Mouse (Mus musculus) midbrain, embryonic 13.5 days (tissue): ENCODE data around the gene Zbtb22. TPM values are rescaled to one million over a fixed set of nuclear protein-coding genes. Genes with fewer than 3 reads are reported as not detected.

Experiments used
- ATAC-seq: fragments of 200-750 bp; cut with Nextera tagmentation; 2 replicates; pipeline ENCODE4 v1.8.0; 2017; ENCODE audit warnings: mild to moderate bottlenecking, moderate TSS enrichment, moderate library complexity
- H3K27ac ChIP-seq: fragments of 300-500 bp; sonication (generic); 2 replicates; pipeline ENCODE4 v1.5.1; 2015; ENCODE audit warnings: inconsistent platforms, mild to moderate bottlenecking, moderate library complexity
- H3K27me3 ChIP-seq: fragments of 300-500 bp; sonication (generic); 2 replicates; pipeline ENCODE4 v1.6.1; 2015; ENCODE audit warnings: mild to moderate bottlenecking, inconsistent platforms
- H3K36me3 ChIP-seq: fragments of 300-500 bp; sonication (generic); 2 replicates; pipeline ENCODE4 v1.6.1; 2015; ENCODE audit warnings: mild to moderate bottlenecking, inconsistent platforms
- H3K4me1 ChIP-seq: fragments of 300-500 bp; sonication (generic); replicated peaks from 2 replicates; pipeline ENCODE4 v1.6.1; 2015; ENCODE audit warnings: inconsistent platforms
- H3K4me2 ChIP-seq: fragments of 300-500 bp; sonication (generic); replicated peaks from 2 replicates; pipeline ENCODE4 v1.6.1; 2015; ENCODE audit warnings: moderate library complexity, mild to moderate bottlenecking, inconsistent platforms
- H3K4me3 ChIP-seq: fragments of 300-500 bp; sonication (generic); replicated peaks from 2 replicates; pipeline ENCODE4 v1.5.1; 2015; ENCODE audit warnings: mild to moderate bottlenecking, inconsistent platforms
- H3K9ac ChIP-seq: fragments of 300-500 bp; sonication (generic); replicated peaks from 2 replicates; pipeline ENCODE4 v1.6.1; 2015; ENCODE audit warnings: mild to moderate bottlenecking, inconsistent platforms
- H3K9me3 ChIP-seq: fragments of 300-500 bp; sonication (generic); 2 replicates; pipeline ENCODE4 v1.6.1; 2016; ENCODE audit warnings: mild to moderate bottlenecking, inconsistent platforms
- WGBS: fragments of 180-500 bp; shearing (Covaris S2); methylation state at CpG from one replicate; pipeline ENCODE4 v1.1.7; 2015; 5-methylcytosine and 5-hydroxymethylcytosine counted together
- microRNA-seq: library from miRNA; unstranded; fragments of <30 nt; microRNA quantifications from one replicate; pipeline ENCODE4, GENCODE M21; 2016
- polyA plus RNA-seq: library from polyadenylated mRNA; unstranded; fragments of >200 nt; fragmentation: Nextera tagmentation; extraction: Ambion mirVana; gene quantifications from 2 replicates; pipeline ENCODE4 v1.2.1, GENCODE M21; 2015

Zbtb22 gene
- polyA plus RNA-seq, 1 experiment from 2014 or later = 20.3 TPM

DNA sequence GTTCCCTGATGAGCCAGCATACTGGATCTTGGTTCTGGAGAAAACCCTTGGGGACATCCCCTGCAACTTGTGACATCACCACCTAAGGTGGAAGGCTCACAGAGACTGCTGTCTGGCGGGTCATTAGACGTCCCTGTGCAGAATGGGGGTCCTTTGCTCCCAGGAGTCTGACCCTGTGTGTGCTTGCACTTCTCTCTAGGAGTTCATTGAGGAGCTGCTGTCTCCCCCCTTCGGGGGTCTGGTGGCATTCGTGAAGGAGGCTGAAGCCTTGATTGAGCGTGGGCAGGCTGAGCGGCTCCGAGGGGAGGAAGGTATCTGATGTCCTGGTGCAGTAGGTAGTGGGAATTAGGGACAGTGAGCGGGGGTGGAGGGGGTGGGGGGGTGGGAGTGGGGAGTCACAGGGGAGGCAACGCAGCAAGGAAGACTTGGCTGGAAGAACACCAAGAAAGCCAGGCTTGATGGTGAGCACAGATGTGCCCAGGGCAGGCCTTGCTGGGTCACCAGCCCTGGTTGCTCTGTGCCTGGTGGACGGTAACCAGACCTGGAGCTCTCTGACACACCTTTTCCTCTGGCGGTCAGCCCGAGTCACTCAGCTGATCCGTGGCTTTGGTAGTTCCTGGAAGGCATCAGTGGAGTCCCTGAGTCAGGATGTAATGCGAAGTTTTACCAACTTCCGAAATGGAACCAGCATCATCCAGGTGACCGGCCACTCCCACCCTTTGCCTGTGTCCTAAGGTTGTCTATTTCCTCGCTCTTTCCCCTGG, 49.6 kb downstream of the Zbtb22 start:
- Histone ChIP-seq H3K4me2 (no peak overlapping the region), H3K36me3 (peaks cover 60% of the 10 kb centered on the region), H3K9me3 (no peaks in the 10 kb centered on the region), H3K27ac (no peak overlapping the region), H3K4me1 (no peaks in the 10 kb centered on the region), H3K4me3 (no peak overlapping the region), H3K9ac (no peak overlapping the region), H3K27me3 (no peaks in the 10 kb centered on the region)
- 93% methylated on average over 17 of the region's 17 CpGs for WGBS
- ATAC-seq = no peak

DNA sequence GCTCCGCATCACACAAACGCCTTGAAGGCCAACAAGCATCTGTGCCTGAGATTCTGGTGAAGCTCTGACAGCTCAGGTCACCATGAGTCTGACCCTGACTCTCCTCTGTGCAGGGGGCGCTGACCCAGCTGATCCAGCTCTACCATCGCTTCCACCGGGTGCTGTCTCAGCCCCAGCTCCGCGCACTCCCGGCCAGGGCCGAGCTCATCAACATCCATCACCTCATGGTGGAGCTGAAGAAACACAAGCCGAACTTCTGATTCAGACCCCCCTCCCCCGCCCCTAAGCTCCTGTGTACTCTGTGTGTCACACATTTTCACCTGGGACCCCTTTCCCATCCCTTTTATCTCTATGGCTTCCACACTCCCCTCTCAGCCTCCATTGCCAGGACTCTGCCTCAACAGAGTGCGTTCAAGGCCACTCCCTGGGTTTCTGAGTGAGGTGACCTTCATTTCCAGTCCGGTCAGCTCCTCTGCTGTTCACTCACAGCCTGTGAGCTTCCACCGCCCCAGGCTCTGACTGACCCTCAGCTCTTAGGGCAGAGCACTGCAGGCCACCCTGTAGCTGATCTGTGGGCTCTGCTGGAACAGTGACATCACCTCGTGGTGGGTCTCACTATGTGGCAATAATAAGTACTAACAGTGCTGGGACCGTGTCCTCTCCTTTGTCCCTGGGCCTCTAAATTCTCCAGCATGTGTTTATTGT, 50.3 kb downstream of the Zbtb22 start:
- ATAC-seq = no peak
- no peaks in the 10 kb centered on the region for H3K4me1 ChIP-seq
- 88% methylated on average over 16 of the region's 16 CpGs for WGBS

DNA sequence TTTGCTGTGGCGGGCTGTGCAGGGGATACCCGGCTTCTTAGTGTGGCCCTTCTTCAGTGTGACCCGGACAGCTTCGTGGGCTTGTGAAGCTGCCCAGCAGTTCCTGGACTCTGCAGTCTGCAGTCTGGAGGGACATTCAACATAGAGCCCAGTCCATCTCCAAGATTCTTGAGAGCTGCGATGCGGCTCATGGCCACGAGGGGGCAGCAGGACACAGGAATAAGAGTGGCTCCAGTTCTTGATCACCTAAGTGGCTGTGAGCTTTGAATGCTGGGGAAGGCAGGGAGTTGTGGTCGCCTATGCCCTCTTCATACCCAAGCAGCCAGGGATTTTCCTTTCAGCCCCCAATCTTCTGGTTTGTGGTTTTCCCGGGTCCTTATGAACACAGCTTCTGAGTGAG, 52.8 kb downstream of the Zbtb22 start:
- Histone ChIP-seq H3K27ac (peak overlapping the region; percentile 14; the same call in 1 of the 2 replicates), H3K4me3 (no peak overlapping the region), H3K4me2 (no peak overlapping the region), H3K27me3 (0 out of 2 replicates have a peak, but pooled peaks cover 5% of the 10 kb centered on the region), H3K9me3 (no peaks in the 10 kb centered on the region), H3K4me1 (no peaks in the 10 kb centered on the region), H3K36me3 (peaks cover 28% of the 10 kb centered on the region), H3K9ac (no peak overlapping the region)
- 5% methylated on average over 9 of the region's 9 CpGs for WGBS
- ATAC-seq = peak; percentile 76

More for the DNA sequence above, 50.3 kb downstream of the Zbtb22 start:
- Histone ChIP-seq H3K4me2 (no peak overlapping the region), H3K36me3 (peaks cover 53% of the 10 kb centered on the region), H3K9ac (no peak overlapping the region), H3K27me3 (no peaks in the 10 kb centered on the region), H3K9me3 (no peaks in the 10 kb centered on the region), H3K4me3 (no peak overlapping the region), H3K27ac (no peak overlapping the region)

Small RNA genes lying within 50 kb of the gene (microRNA-seq; reads per million reads assigned to microRNA genes)
- not detected for gene Gm27740

Other genes starting within 250 kb of the Zbtb22 start
- gene Hnrnpm, start 229.0 kb upstream of the Zbtb22 start, polyA plus RNA-seq = 283 and 294 TPM in 2 replicates
- 54.4 and 55.8 TPM in 2 replicates for gene March2, start 197.2 kb upstream of the Zbtb22 start, polyA plus RNA-seq
- 534 and 547 TPM in 2 replicates for gene Rab11b, start 155.4 kb upstream of the Zbtb22 start, polyA plus RNA-seq
- 14.3 and 17.1 TPM in 2 replicates for gene Angptl4, start 134.1 kb upstream of the Zbtb22 start, polyA plus RNA-seq
- gene Kank3, start 105.4 kb upstream of the Zbtb22 start, polyA plus RNA-seq = 28.6 and 36.2 TPM in 2 replicates
- 704 and 707 TPM in 2 replicates for gene Rps28, start 91.3 kb upstream of the Zbtb22 start, polyA plus RNA-seq
- 482 and 516 TPM in 2 replicates for gene Ndufa7, start 91.3 kb upstream of the Zbtb22 start, polyA plus RNA-seq
- gene Cd320, start 72.8 kb upstream of the Zbtb22 start, polyA plus RNA-seq = 64.0 and 66.9 TPM in 2 replicates
- gene Gm7029, start 42.1 kb upstream of the Zbtb22 start, polyA plus RNA-seq = not detected in 2 replicates
- gene Kifc1, start 25.2 kb upstream of the Zbtb22 start, polyA plus RNA-seq = 2.9 and 3.0 TPM in 2 replicates
- gene Platr17, start 10.8 kb upstream of the Zbtb22 start, polyA plus RNA-seq = 0.40 and 0.52 TPM in 2 replicates
- gene Daxx, start 6.5 kb upstream of the Zbtb22 start, polyA plus RNA-seq = 56.5 and 57.2 TPM in 2 replicates
- gene Tapbp, start within 50 bp of the Zbtb22 start, polyA plus RNA-seq = 18.1 and 19.6 TPM in 2 replicates
- gene Rgl2, start 13.6 kb downstream of the Zbtb22 start, polyA plus RNA-seq = 49.8 and 56.9 TPM in 2 replicates
- 193 and 195 TPM in 2 replicates for gene Pfdn6, start 24.4 kb downstream of the Zbtb22 start, polyA plus RNA-seq
- gene Wdr46, start 24.8 kb downstream of the Zbtb22 start, polyA plus RNA-seq = 24.4 and 25.7 TPM in 2 replicates
- 12.4 and 13.6 TPM in 2 replicates for gene B3galt4, start 35.6 kb downstream of the Zbtb22 start, polyA plus RNA-seq
- gene Vps52, start 39.9 kb downstream of the Zbtb22 start, polyA plus RNA-seq = 66.4 and 69.8 TPM in 2 replicates
- 918 and 949 TPM in 2 replicates for gene Rps18, start 40.1 kb downstream of the Zbtb22 start, polyA plus RNA-seq
- 13.5 and 16.0 TPM in 2 replicates for gene H2-K1, start 84.4 kb downstream of the Zbtb22 start, polyA plus RNA-seq
- 20.1 and 24.3 TPM in 2 replicates for gene Ring1, start 108.8 kb downstream of the Zbtb22 start, polyA plus RNA-seq
- 80.5 and 91.7 TPM in 2 replicates for gene H2-Ke6, start 112.2 kb downstream of the Zbtb22 start, polyA plus RNA-seq
- gene Slc39a7, start 115.8 kb downstream of the Zbtb22 start, polyA plus RNA-seq = 176 and 180 TPM in 2 replicates
- 57.9 and 62.7 TPM in 2 replicates for gene Rxrb, start 115.9 kb downstream of the Zbtb22 start, polyA plus RNA-seq
- gene Col11a2, start 123.5 kb downstream of the Zbtb22 start, polyA plus RNA-seq = 2.1 and 2.5 TPM in 2 replicates
- gene H2-Oa, start 176.4 kb downstream of the Zbtb22 start, polyA plus RNA-seq = not detected in 2 replicates
- 13.1 and 15.3 TPM in 2 replicates for gene H2-DMa, start 203.6 kb downstream of the Zbtb22 start, polyA plus RNA-seq
- gene Brd2, start 206.7 kb downstream of the Zbtb22 start, polyA plus RNA-seq = 128 and 147 TPM in 2 replicates
- gene H2-DMb2, start 227.4 kb downstream of the Zbtb22 start, polyA plus RNA-seq = 0.14 and 0.32 TPM in 2 replicates
- gene H2-DMb1, start 237.2 kb downstream of the Zbtb22 start, polyA plus RNA-seq = 0.43 TPM in 1 of 2 replicates, not detected in the other